Mouse (Mus musculus) telencephalon, adult 2 months (tissue): Measurements from ENCODE around the gene Nlrp9c.
"Not testable (repeated sequence)": the region's sequence is repeated elsewhere in the genome, so short reads cannot be mapped to it uniquely, and the experiment has no call there.

Experiments used
- DNase-seq: peaks from one replicate; pipeline ENCODE4 v3.0.0-alpha.2; 2011; ENCODE audit warnings: low read depth, low spot score

Gene Nlrp9c

DNA sequence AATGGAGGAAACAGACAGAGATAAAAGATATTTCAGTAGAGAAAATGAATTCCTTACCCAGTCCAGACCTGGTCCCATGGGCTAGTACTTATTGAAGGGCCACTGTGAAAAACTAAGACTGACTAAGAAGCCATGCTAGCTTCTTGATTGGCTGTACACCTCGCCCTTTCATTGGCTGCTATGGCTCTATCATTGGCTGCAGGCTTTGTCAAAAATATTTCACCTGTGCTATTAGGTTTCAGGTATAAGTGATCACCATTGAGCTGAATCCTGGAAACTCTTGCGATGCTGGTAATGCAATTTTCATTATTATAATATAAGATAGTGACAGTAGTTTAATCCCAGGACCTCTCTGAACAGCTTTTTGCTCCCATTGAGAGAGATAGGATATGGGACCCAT lies at the start of gene Nlrp9c:
Nlrp9c (minus strand) TSS at position 101 of the 400 bp plus-strand sequence.
- DNase-seq = not testable (repeated sequence)

DNA sequence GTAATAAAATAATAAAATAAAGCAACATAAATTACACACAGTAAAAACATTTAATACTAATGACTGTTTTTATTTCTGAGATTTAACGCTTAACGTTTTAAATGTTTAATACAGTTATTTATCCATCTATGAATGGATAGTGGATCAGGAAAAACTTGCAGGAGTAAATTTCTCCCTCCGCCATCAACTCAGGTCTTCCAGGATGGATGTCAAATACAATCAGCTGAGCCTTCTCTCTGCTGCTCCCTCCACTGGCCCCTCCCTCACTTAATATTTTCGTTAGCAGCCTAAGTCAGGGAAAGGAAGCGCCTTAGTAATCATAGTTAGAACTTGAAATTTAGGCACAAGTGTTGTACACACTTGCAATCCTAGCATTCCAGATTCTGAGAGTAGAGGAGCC lies 31.3 kb upstream of the Nlrp9c start, which contains the start of gene Nlrp4a:
Nlrp4a (plus strand) TSS at position 301 of the 400 bp plus-strand sequence.
- DNase-seq = no peak

DNA sequence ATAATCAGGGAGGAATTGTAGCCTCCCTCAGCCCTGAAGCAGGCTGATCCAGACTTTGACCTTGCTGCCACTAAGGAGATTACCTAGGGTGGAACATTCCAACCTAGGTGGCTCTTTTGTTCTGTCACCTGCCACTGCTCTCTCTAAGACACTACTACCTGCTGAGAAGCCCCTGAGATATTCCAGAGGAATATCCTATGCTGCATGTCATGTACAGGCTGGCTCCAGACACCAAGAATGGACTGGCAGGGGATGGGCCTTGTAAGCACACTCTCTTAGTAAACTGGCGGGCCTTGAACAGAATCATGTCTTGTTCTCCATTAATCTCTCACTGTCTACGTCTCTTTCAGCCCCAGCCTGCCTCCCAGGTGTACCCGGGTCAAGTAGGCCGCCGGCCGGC lies 11.7 kb downstream of the Nlrp9c start:
- not testable (repeated sequence) for DNase-seq

DNA sequence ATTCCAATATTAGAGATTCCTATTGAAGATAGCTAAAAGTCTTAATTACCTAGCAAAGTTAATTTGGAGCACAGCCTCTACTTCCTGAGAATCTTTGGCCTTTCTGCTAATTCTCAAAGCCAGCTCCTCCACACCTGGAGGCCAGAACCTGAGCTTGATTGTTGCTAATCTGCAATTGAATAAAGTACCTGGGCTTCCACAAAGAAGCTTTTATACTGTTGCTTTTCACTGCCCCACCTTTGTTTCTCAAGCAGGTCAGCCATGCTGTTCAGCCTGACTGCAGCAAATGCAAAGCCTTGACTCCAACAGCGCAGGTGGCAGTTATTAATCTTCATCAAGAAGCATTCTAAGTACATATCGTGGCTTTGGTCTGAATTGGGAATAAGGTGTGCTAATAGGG lies 12.4 kb downstream of the Nlrp9c start:
- not testable (repeated sequence) for DNase-seq

DNA sequence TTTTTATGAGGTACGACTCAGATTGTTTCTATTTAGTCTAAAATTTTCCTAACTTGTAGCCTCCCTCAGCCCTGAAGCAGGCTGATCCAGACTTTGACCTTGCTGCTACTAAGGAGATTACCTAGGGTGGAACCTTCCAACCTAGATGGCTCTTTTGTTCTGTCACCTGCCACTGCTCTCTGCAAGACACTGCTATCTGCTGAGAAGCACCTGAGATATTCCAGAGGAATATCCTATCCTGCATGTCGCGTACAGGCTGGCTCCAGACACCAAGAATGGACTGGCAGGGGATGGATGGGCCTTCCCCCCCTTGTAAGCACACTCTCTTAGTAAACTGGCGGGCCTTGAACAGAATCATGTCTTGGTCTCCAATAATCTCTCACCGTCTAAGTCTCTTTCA lies 16.8 kb downstream of the Nlrp9c start:
- DNase-seq = not testable (repeated sequence)

DNA sequence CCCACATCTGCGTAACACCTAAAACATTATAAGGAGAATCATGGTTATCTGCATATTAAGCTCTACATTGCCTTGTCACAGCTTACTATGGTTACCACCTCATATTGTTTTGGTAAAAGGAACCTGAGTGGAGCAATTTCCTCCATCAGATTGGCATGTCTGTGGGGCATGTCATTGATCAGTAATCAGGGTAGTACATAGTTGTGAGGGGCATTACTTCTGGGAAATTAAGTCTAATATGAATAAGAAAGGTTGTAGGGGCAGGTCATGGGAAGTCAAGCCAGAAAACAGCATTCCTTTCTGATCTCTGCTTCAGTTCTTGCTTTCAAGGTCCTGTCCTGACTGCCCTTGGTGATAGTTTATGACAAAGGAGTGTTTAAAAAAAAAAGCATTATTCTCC lies 22.7 kb downstream of the Nlrp9c start:
- no peak for DNase-seq

DNA sequence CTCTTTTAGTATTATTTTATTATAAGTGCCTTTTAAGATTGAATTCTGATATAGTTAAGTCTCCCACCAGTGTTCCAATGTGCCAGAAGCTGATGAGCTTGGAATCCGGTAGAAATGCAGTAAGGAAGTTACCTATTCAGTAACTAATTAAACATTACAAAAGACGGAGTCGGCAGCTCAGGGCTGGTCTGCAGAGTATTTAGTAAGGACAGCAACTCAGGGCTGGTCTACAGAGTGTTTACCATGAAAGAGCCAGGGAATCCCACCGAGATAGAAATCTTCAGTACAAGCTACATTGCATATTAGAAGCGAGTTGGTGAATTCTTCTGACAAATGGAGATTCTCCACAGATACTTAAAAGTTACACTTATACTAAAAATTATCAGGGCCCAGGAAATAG lies 30.3 kb downstream of the Nlrp9c start:
- not testable (repeated sequence) for DNase-seq

DNA sequence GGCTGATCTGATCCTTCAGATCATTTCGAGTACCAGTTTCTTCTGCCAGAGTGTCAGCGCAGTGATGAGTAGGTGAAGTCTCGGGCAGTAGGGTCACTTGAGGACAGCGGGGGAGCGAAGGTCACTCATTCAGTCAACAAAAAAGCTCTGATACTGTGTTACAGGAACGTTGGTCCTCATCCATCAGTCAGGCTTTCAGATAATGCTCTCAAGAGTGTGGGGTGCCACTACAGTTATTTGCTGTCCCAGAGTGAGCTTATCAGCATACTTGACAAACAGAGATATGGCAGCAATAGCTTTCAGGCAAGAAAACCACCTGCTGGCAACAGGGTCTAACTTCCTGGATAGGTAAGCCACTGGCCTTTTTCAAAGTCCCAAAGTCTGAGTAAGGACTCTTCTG lies 46.8 kb downstream of the Nlrp9c start:
- not testable (repeated sequence) for DNase-seq

DNA sequence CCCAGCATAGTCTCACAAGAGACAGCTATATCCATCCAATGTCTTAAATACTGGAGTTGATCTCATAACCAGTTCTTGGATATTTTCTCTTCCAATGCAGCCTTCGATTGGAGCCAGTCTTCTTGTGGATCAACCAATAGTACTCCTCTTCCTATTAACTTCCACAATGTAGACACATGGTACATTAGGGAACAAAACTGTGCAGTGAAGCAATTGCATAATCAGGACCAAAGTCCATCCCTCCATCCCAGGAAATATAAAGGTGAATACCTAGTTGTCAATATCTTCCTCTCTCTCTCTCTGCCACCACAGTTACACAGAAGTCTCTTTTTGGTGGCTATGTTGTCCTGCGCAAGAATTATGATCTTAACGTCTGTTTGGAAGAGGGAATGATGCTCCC lies 51.2 kb downstream of the Nlrp9c start:
- DNase-seq = not testable (repeated sequence)

DNA sequence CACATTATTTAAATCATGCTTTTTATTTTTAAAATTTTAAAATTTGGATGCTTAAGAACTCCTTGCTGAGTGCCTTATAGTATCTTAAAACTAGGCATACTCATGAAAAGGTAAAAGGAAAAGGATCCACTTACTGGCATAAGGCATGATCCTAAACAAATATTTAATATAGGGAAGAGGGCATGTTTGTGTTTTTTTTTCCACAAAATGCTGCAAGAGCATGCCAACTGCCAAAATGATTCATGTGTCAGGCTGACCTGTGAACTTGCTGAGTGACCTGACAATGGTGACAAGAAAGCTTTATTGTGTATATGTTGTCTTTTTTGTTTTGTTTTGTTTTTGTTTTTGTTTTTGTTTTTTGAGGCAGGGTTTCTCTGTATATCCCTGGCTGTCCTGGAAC lies 53.3 kb downstream of the Nlrp9c start:
- DNase-seq = not testable (repeated sequence)

DNA sequence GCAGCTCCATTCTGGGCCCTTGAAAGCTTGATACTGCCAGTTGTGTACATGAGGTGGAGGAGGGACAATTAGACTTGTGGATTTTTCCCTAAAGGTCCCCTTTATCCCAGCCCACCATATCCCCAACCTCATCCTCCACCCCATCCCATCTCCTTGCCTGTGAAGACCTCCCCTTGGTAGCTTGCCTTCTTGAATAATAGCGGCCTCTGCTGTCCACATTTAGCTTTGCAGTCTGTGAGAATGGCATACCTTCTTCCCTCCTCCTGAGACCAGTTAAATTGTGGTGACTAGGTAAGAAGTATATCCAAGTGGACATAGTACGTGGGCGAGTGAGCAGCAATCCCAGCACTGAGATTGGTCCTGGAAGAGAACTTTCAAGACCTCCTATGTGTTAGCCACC lies 83.1 kb downstream of the Nlrp9c start:
- DNase-seq = not testable (repeated sequence)

DNA sequence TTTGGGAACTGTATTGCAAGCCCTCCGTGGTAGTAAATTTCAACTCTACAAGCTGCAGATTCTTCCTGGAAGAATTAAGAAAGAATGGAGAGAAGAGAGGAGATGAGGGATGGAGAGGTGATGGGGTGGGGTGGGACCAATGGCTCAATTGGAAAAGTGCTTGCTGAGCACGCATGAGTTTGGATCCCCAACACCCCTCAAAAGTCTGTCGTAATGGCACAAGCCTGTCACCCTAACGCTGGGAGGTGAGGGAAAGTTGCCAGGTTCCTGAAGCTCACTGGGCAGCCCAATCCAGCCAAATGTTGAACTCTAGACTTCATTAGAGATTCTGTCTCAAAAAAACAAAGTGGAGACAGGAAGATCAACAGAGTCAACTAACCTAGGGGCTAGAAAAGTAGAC lies 87.7 kb downstream of the Nlrp9c start:
- not testable (repeated sequence) for DNase-seq

DNA sequence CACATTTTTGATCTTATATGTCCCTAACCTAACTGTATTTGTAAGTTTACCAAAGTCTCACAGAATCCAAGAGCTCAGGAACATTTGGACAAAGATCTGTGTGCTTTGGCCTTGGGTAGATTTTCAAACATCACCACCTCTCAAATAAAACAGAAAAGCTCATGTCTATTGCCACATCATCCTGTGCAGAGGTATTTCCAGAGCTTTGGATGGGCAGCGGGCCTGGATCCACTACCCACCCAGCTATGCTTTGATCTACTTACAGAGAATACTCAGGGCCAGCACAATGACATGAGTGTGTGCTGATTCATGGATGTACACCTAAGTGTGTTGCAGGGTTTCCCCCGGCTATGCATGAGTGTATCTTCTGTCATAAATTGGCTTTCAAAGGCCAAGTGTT lies 88.3 kb downstream of the Nlrp9c start:
- not testable (repeated sequence) for DNase-seq

DNA sequence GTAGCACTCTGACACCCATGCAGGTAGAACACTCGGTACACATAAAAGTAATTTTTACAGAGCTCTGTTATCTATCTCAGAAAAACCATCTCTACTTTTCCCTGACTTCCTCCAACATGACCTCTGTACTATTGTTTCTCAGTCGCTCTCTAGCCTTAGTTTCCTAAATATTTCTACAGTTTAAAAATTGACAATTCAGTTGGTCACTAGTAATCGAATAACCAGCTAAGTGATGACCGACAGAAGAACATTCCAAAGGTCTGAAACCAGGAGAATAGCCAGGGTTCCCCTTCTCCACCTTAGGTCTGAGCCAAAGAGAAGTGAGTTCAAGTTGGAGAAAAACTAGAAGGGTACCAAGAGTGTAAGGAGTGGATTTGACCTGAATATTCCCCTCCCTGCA lies 91.7 kb downstream of the Nlrp9c start:
- DNase-seq = not testable (repeated sequence)

DNA sequence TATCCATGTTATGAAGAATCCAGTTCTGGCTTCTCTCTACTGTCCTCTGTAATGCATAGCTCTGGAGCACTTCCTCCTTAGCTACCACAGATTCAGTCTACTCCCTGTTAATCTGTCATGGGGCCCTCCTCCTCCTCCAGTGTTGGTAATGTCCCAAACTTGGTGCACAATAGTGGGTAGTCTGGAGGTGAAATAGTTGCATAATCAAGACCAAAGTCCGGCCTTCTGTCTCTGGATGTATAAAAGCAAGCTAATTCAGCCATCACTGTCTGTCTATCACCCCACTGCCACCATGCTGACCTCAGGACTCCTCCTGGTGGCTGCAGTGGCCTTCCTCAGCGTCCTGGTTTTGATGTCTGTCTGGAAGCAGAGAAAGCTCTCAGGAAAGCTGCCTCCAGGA lies 96.6 kb downstream of the Nlrp9c start, which contains the start of gene Cyp2a4:
Cyp2a4 (plus strand) TSS at position 244 of the 400 bp plus-strand sequence.
- not testable (repeated sequence) for DNase-seq

DNA sequence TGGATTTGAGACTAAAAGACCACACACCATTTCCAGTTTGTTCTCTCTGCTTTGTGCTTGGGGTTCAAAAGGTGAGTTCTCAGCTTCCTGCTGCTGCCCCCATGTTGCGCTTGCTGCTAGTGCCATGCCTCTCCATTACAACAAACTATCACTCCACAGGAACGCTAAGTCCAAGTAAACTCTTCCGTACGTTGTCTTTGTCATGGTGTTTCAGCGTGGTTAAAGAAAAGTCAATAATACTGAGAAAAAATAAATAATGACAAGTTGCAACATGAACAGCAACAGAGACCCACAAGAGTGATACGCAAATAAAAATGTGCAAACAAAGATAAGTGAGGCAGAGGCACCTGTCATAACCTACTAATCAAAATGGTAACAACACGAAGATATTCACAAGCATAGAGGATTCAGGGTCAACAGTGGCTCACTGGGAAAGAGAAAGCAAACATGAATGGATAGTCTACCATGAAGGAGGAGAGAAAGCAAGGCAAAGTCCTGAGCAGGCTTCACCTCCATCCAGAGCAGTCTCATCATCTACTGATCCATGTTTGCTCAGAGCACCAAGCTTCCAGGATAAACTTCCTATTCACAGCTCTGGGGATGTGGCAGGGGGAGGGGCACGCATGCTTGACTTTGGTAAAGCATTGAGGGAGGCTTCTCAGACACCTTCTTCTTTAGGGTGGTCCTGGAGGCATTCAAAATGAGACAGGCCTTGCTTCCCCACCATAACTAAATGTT lies 99.9 kb downstream of the Nlrp9c start:
- DNase-seq = not testable (repeated sequence)
